Mouse (Mus musculus): ENCODE data around the gene Mustn1. TPM values are rescaled to one million over a fixed set of nuclear protein-coding genes. Genes with fewer than 3 reads are reported as not detected.

Mustn1 gene
- total RNA-seq, 4 experiments from 2014 or later: 1.7 to 2.9 (median 2.7) TPM

DNA sequence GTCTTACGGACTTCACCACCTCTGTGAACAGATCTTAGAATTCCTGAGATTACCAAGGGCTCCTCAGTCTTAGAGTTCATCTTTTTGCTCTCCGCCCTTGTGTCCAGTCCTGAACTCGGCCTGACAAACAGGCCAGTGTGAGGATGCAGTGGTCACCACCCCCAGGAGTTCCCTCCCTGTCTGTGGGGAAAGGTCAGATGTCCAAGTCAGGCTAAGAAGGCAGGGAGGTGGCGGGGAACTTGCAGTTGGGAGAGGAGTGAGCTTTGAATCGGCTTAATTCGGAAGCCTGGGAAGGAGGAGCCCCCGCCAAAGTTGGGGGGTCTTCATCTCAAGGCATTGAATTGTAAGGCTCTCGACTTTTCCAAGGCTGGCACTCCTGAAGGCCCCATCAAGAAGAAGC is 1.3 kb downstream of the Mustn1 start:
- no peak for DNase-seq

DNA sequence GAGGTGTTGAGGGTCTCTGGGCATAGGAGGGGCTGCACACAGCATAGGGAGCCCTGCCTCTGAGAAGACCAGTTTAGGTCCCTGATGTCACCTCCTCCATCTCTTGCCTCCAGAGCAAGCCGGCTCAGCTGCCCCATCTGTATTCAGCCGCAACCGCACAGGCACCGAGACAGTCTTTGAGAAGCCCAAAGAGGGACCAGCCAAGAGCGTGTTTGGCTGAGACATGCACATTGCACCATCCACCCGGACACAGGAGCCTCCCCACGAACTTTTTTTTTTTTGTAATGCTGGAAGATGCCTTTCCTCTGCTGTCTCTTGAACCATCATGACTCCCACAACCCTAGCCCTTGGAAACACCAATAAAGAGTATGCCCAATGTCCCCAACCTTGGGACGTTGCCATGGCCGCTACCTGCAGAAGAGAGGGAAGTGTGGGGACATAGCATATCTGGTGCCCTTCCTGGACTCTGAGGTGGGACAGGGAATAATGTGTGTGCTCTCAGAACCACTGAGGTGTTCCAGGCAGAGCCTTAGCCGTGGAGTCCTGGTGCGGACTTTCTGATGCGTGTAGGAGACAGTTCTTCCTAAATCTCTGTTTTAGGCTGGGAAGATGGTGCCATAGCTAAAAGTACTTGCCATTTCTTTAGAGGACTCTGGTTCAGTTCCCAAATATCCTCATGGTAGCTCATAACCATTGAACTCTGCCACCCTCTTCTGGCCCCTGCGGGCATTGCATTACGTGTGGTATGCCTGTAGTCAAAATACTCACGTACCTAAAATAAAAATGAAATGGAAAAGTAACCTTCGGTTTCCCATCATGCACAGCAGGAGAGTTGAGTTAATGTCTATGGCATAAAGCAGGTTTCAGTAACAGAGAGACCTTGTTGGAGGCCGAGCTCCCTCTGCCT is 2.1 kb downstream of the Mustn1 start:
- DNase-seq: no peak

DNA sequence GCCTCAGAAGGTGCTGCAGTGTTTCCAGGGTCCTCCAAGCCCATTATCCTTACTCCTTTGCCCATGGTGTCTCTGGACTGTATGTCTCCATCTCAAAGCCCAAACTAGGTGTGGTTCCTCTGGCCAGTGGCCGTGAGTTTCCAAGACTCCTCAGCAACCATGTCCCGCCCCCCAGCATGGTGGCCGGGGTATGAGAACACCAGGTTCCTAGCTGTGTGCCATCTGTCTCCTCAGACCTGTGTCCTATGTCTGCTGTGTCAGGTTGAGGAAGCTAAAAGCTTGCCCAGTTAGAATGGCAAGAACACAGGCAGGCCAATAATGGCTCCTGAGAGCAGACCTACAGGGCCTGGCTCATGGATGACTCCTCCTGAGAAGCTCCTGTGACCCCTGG is 2.7 kb downstream of the Mustn1 start:
- DNase-seq: no peak

DNA sequence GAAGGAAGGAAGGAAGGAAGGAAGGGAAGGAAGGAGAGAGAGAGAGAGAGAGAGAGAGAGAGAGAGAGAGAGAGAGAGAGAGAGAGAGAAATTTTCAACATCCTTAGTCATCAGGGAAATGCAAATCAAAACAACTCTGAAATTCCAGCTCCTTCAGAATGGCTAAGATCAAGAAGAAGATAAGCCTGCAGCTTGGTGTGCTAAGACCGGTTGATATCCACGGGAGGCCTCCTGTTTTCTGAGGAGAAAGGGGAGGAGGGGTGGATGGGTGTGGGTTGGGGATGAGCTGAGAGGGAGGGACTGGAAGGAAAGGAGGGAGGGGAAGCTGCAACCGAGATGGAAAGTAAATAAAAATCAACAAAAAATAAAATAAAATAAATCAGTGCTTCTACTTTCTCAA is 6.3 kb downstream of the Mustn1 start:
- no peak for DNase-seq

DNA sequence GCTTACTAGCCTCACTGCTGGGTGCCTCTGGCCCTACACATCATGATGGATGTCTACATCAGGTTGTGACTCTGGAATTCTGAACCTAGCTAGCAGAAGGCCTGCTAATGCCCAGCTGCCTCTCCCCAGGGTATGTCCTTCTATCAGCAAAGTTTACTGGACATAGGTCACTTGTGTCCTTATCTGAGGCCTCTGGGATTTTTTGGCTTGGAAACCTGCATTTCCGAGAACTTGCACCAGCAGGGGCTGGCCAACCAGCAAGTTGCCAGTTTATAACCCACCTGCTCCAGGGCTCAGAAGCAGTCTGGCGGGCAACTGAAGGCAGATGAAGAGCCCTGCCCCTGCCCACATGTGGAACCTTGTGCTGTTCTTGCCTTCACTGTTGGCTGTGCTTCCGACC is 7.2 kb downstream of the Mustn1 start, which contains the start of gene Itih4:
TSS of gene Itih4 (plus strand) at position 273 of the 400 bp plus-strand sequence.
- DNase-seq: no peak

DNA sequence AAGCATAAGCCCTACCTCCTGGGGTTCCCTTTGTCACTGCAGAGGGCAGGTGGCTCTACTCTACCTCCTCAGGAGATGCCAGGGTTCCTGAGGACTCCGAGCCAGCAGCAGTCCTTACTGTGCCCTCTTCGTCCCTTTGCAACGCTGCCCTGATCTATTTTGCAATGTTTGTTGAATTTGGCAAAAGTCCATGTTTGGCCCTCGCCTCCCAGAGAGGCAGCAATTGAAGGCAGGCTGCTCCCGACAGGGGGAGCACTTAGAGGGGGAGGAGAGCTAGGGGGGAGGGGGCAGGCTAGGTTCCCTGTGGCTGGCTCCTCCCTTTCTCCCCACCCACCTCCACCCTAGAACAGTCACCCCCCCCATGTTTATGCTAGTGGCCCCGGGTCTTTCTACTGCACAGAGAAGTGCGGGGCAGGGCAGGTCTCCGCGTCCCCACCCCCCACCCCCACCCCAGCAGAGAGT is 9.3 kb downstream of the Mustn1 start:
- DNase-seq: peak; percentile 60

DNA sequence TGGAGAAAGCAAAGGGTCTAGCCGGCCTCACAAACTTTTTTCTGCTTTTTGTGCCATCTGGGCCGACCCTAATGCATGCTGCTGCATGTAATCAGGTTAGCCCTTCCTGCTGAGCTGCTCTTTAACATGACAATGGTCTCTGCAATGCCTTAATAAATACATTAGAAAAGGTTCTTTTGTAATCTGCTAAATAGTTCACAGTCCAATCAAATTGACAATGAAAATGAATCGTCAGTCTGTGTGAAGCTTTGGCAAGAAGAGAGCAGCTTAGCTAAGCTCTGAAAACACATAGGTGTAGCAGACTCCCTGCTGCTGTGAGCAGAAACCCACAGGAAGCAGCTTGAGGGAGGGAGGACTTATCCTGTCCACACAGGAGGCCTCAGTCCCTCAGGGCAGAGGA is 21.0 kb downstream of the Mustn1 start:
- no peak for DNase-seq

DNA sequence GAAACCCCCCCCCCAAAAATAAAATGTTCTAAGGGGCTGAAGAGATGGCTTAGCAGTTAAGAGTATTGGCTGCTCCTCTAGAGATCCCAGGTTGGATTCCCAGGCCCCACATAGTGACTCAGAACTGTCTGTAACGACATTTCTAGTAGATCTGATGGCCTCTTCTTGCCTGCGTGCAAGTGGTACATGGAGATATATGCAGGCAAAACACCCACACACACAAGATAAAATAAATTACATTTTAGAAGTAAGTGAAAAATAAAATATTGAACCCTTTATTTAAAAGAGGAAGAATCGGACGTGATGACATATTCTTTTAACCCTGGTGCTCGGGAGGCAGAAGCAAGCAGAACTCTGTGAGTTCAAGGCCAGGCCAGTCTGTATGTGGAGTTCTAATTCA is 23.6 kb downstream of the Mustn1 start:
- DNase-seq: no peak

DNA sequence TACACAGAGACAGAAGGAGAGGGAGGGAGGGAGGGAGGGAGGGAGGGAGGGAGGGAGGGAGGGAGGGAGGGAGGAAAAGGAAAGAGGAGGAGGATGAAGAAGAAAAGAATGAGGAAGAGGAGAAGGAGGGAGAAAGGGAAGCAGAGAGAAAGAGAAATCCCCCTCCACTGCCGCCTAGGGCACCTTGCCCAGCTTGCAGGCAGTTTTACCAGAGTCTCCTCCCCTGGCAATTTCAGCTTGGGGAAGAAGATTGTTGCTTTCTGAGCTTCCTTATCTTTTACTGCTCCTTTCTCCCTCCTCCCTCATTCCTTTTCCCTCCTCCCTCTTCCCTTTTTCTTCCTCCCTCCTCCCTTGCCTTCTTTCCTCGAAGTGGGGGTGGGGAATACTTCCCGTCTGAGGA is 24.0 kb downstream of the Mustn1 start:
- no peak for DNase-seq

DNA sequence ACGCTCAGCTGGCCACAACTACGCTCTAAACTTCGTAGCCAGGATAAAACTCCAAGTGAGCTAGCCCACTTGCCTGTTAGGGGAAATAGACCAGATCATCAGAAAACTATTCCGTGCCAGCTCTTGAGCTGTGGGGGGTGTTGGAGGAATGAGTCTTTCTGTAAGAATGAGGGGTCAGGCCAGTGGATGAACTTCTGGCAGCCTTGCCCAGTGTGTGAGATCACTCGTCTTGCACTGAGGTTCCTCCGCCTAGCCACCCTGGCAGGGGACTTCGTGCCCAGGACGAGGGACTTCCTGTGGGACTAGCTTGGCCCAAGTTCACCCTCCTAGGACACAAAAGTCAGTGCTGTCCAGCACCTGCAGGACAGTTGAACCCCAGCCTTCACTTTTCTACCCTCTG is 25.3 kb downstream of the Mustn1 start:
- DNase-seq: no peak

DNA sequence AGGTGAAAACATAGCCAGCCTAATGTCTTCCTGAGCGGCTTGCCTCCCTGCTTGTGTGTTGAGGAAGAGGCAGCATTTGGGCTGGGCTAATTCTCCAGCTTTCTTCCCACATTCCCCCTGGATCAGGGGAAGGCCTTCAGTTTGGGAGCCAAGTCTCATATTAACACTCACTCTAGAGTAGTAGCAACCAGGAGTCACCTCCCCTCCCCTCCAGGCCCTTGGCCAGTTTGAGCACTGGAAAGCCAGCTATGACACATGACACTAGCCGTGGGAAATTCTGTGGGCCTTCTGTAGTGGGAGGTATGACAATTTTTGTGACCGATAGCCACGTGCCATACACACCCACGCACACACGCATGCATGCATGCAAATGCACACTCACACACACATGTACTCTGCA is 27.0 kb downstream of the Mustn1 start:
- DNase-seq: no peak

DNA sequence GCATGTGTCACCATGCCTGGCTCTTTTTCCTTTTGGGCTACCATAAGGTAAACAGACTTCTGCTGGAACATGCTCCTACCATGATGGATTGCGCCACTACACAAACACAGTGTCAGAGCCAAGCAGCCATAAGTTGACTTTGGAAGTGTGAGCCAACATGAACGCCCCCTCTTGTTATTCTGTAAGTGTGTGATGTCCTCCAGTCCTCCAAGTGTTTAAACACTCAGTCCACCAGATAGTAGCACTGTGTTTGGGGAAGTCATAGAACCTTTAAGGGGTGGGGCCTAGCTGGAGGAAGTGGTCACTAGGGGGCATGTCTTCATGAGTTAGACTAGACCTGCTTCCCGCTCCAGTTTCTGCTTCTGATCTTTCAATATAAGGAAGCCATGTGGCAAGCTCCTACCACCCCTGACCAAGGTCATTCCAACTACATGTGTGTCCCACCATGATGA is 28.8 kb downstream of the Mustn1 start:
- DNase-seq: no peak

DNA sequence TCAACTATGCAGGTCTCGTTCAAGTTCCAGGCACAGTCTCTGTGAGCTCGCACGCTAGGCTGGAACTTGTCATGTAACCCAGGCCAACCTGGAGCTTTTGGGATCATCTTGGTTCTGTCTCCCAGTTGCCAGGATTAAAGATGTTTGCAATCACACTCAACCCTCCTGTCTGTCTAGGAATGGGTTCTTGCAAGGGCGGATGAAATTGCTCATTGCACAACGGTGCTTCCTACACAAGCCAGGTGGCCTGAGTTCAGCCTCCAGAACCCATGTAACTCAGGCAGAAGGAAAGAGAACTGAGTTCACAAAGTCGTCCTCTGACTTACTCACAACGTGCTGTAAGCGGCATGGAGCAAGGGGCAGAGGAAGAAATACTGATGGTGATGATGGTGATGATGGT is 32.1 kb downstream of the Mustn1 start:
- no peak for DNase-seq

DNA sequence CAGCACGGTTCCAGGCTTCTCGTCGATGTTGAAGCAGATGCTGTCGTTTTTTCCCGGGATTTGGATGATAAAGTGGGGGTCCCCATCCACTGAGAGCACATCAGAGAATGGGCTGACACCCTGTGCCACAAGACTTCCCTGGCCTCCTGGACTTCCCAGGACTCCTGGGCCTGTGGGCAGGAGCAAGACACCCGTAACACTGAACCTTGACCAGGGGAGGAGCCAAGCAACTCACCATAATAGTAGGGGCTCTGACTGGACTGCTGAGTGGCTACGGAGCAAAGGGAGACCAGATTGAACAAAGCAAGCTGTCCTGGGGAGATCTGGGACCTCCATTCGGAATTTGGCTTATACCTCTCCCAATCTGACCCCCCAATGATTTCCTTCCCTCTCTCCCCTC is 33.6 kb downstream of the Mustn1 start:
- no peak for DNase-seq

DNA sequence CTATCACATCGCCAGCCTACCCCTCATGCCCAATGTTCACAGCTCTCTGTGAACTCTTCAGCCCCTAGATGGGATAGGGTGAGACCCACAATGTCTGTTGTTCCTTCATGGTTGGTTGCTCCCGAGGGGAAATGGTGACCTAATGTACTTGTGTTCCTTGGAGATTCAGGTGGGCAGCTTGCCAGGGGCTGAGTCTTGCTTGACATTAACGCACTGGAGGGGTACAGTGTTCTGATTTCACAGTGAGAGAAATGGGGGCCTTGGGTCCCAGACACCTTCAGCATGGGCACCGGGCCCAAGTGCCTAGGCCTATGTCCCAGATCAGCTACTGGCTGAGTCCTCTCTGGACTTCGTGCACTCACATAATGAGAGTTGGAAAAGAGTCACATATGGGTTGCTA is 34.4 kb downstream of the Mustn1 start:
- DNase-seq: no peak

DNA sequence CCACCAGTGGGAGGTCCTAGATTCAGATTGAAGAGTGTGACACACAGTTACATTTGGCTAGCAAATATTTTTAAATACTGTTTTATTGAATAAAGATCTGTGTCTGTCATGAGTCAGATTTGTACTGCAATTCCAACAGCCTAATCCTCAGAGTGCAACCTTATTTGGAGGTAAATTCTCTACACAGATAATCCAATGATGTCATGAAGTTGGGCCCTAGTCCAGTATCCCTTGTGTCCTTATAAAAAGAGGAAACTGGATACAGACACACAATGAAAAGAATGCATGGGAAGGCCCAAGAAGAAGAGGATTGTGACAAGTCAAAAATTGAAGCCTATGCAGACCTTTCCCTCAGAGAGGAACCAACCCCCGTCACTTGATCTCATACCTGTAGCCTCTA is 37.5 kb downstream of the Mustn1 start:
- no peak for DNase-seq

DNA sequence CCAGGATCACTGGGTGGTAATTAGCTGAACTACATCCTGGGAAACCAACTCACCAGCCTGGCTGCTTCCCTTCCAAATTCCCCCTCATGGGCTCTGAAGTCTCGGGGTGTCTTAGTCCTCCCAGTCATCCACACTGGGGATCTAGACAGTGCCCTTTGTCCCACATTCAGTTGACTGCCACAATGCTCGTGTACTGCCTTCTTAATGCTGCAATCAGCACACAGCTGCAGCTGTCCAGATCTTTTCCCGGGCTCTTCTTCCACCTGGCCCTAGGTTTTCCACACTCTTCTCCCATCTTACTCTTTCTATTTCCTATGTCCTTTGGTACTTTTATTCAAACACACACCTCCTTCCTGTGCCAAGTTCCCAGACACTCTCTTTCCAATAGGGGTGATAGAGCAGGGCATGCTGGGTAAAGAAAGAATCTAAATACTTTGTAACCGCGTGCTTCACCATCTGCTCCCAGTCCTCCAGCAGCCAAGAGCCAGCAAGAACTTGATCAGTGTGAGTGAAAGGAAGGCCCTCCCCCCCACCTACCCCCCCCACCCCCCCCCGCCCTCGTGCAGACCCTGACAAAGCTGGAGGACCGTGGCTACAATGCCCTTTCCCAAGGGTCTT is 43.2 kb downstream of the Mustn1 start:
- DNase-seq: no peak

DNA sequence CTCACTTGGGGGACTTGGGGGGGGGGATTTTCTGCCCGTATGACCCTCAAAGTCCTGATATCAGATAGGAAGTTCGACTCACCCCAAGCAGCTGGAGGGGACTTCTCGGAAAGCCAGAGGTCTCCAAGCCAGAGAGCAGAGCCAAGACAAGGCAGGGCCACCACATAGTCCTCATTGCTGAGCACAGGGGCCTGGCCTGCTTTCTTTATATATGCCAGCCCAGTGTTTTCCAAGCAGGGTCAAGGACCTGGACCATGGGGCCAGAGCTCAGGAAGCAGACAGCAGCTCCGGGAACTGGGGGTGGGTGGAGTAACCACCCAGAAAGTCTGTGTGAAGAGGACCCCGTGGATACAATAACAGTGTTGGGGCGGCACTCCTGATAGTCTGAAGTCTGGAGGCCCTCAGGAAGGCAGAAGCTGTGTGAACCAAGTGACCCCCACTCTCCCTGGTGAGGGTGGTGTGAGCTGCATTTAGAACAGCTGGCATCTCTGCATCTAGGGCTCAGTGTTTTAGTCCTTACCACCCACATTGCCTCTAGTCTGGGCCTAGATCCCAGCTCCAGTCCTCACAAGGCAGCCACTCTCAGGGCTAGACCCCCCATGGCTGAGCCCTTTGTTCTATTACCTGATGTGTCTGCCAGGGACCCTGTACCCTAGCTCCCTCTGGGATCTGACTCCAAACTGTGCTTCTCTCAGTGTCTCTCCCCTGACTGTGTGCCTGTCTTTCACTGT is 44.5 kb downstream of the Mustn1 start, which contains the start of gene Itih3:
TSS of gene Itih3 (minus strand) at position 386 of the 731 bp plus-strand sequence.
- no peak for DNase-seq

DNA sequence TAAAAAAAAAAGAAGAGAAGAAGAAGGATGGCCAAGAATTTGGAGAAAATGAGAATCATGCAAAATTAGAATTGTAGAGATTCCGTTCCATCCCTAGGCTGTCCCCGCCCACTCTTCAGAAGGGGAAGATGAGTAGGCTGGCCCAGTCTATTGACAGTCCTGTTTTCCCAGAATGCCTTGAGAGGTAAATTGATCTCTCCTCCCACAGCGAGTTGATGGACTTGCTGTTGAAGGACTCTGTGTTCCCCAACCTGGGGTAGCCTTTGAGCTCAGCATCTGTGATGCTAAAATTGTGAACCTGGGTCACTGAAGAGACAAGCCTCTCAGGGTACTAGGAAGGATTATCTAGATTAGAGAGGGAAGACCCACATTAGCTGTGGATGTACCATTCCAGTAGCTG is 46.5 kb downstream of the Mustn1 start:
- DNase-seq: no peak

DNA sequence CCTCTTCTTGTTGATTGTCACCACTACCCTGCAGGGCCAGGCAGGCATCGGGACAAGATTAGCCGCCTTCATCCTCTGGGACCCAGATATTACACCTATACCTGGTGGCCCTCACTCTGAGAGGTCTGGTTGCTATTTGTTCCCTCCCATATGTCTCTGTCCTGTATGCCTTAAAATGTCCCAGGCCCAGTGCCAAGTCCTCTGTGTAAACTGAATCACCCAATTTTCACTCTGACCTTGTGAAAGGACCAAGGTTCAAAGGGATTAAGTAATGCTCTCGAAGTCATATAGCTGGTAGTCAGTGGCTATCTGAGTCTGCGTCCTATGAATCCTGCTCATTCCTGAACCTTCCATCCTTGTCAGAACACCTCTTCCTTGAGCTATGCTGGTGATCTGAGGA is 51.4 kb downstream of the Mustn1 start:
- peak; percentile 33 for DNase-seq
